Mouse (Mus musculus): ENCODE measurements around the gene Tnnt3.

DNA sequence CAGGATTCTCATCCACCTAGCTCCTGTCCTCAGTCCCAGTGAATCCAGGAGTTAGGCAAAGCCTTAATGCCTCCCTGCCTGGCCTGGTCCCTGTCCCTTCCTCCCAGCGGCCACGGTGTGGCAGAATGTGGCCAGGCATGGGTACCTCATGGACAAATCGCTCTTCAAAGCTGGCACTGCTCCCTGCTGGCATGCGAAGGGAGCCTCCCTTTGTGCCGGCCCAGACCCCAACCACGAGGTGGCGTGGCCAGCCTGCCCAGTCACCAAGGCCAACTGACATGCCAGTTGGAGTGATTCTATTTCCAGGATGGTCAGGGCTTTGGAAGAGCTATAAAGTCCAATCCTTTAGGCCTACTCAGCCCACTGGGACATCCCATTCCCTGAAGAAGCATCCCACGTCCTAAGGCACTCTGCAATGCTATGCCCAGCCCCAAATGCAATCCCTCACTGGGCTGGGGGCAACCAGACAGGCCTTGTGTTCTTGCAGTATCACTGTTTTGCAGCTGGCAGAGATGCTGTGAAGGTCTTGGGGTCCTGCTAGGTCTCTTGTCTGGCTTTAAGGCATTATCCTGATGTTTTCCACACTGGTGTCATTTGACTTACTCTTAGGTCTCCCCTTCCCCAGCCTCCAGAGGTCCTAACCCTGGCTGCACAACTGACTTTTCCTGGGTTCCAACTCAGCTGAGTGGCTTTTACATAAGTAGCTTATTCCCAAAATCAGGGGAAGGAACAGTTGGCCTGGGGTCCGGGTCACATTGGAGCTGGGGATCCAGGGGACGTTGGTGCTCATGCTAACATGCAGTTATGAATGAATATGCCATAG is 51.5 kb downstream of the Tnnt3 start:
- no peak for TF ChIP-seq POLR2A (IDR thresholded peaks at IDR 0.05; ENCODE audit: low read depth, low read length)
- no peak for TF ChIP-seq CTCF (IDR thresholded peaks at IDR 0.05; ENCODE audit: extremely low read depth, insufficient read depth, insufficient read length, insufficient replicate concordance)
